Mouse (Mus musculus) cerebellum, adult 9-11 months (tissue): Measurements from ENCODE around the gene Pkd2l1.
A peak's percentile ranks its signal among the peaks of the same experiment; 100 is the strongest.

ENCODE experiments used
- DNase-seq: peaks from one replicate; pipeline ENCODE4 v3.0.0; 2022

The Pkd2l1 gene

GRCm38 (mm10) chr19:44192342-44192741, at the start of gene Pkd2l1:
Pkd2l1 (minus strand) TSS chr19:44192442.
- no peak for DNase-seq

GRCm38 (mm10) chr19:44238906-44239305, 46.7 kb upstream of the Pkd2l1 start:
- DNase-seq, result no peak

GRCm38 (mm10) chr19:44237471-44238006, 45.3 kb upstream of the Pkd2l1 start:
- DNase-seq, result peak; percentile 22

- DNase-seq, result no peak
Observed at GRCm38 (mm10) chr19:44231608-44232151, 39.4 kb upstream of the Pkd2l1 start.

- DNase-seq, result no peak
Observed at GRCm38 (mm10) chr19:44230212-44230611, 38.0 kb upstream of the Pkd2l1 start.

- DNase-seq, result no peak
Observed at GRCm38 (mm10) chr19:44229776-44230175, 37.5 kb upstream of the Pkd2l1 start.

GRCm38 (mm10) chr19:44225728-44226127, 33.5 kb upstream of the Pkd2l1 start:
- DNase-seq, result no peak

GRCm38 (mm10) chr19:44217958-44218525, 25.8 kb upstream of the Pkd2l1 start:
- no peak for DNase-seq

GRCm38 (mm10) chr19:44215255-44215654, 23.0 kb upstream of the Pkd2l1 start:
- DNase-seq, result no peak

- DNase-seq, result no peak
Observed at GRCm38 (mm10) chr19:44207079-44207478, 14.8 kb upstream of the Pkd2l1 start.

GRCm38 (mm10) chr19:44203015-44203564, 10.8 kb upstream of the Pkd2l1 start, which contains the start of gene Scd3:
Scd3 (plus strand) TSS chr19:44203269.
- no peak for DNase-seq

- no peak for DNase-seq
Observed at GRCm38 (mm10) chr19:44198964-44199363, 6.7 kb upstream of the Pkd2l1 start.

GRCm38 (mm10) chr19:44198494-44198893, 6.3 kb upstream of the Pkd2l1 start:
- no peak for DNase-seq

- no peak for DNase-seq
Observed at GRCm38 (mm10) chr19:44197053-44197852, 5.0 kb upstream of the Pkd2l1 start.

GRCm38 (mm10) chr19:44195138-44195537, 2.9 kb upstream of the Pkd2l1 start:
- DNase-seq, result peak; percentile 69

- no peak for DNase-seq
Observed at GRCm38 (mm10) chr19:44193906-44194305, 1.7 kb upstream of the Pkd2l1 start.

GRCm38 (mm10) chr19:44189056-44189455, 3.2 kb downstream of the Pkd2l1 start:
- DNase-seq, result no peak

- DNase-seq, result no peak
Observed at GRCm38 (mm10) chr19:44183968-44184367, 8.3 kb downstream of the Pkd2l1 start.

GRCm38 (mm10) chr19:44180502-44180901, 11.7 kb downstream of the Pkd2l1 start:
- DNase-seq, result no peak

GRCm38 (mm10) chr19:44176741-44177140, 15.5 kb downstream of the Pkd2l1 start:
- no peak for DNase-seq

GRCm38 (mm10) chr19:44174835-44175234, 17.4 kb downstream of the Pkd2l1 start:
- no peak for DNase-seq

GRCm38 (mm10) chr19:44161515-44161914, 30.7 kb downstream of the Pkd2l1 start:
- no peak for DNase-seq

- no peak for DNase-seq
Observed at GRCm38 (mm10) chr19:44159386-44159785, 32.9 kb downstream of the Pkd2l1 start.

GRCm38 (mm10) chr19:44157005-44157404, 35.2 kb downstream of the Pkd2l1 start:
- no peak for DNase-seq
